Mouse (Mus musculus) urinary bladder, postnatal 14 days (tissue): Measurements from ENCODE around the gene Ddx23.
A peak's percentile ranks its signal among the peaks of the same experiment; 100 is the strongest.

ENCODE experiments used
- DNase-seq: peaks from one replicate; pipeline ENCODE4 v3.0.0; 2021; ENCODE audit warnings: low spot score

Ddx23 gene

GRCm38 (mm10) chr15:98674994-98675545 is 12.4 kb upstream of the Ddx23 start:
- DNase-seq, result no peak

GRCm38 (mm10) chr15:98674284-98674993 is 11.7 kb upstream of the Ddx23 start:
- DNase-seq, result no peak

GRCm38 (mm10) chr15:98673732-98674131 is 11.0 kb upstream of the Ddx23 start:
- no peak for DNase-seq

GRCm38 (mm10) chr15:98672592-98672991 is 9.9 kb upstream of the Ddx23 start:
- DNase-seq, result no peak

GRCm38 (mm10) chr15:98664042-98664907 is 1.6 kb upstream of the Ddx23 start:
- DNase-seq, result no peak

GRCm38 (mm10) chr15:98662198-98662566 is 512 bp downstream of the Ddx23 start:
- no peak for DNase-seq

- DNase-seq, result no peak
Measured at GRCm38 (mm10) chr15:98656982-98657751, 5.5 kb downstream of the Ddx23 start.

- DNase-seq, result no peak
Measured at GRCm38 (mm10) chr15:98652174-98652573, 10.5 kb downstream of the Ddx23 start.

GRCm38 (mm10) chr15:98651431-98651830 is 11.3 kb downstream of the Ddx23 start:
- no peak for DNase-seq

- no peak for DNase-seq
Measured at GRCm38 (mm10) chr15:98648071-98648470, 14.6 kb downstream of the Ddx23 start.

- no peak for DNase-seq
Measured at GRCm38 (mm10) chr15:98647308-98647707, 15.4 kb downstream of the Ddx23 start.

- DNase-seq, result no peak
Measured at GRCm38 (mm10) chr15:98646737-98647136, 16.0 kb downstream of the Ddx23 start.

- no peak for DNase-seq
Measured at GRCm38 (mm10) chr15:98645057-98646026, 17.4 kb downstream of the Ddx23 start.

- DNase-seq, result no peak
Measured at GRCm38 (mm10) chr15:98644406-98644805, 18.3 kb downstream of the Ddx23 start.

- no peak for DNase-seq
Measured at GRCm38 (mm10) chr15:98640157-98640556, 22.5 kb downstream of the Ddx23 start.

- DNase-seq, result no peak
Measured at GRCm38 (mm10) chr15:98637155-98637554, 25.5 kb downstream of the Ddx23 start.

- DNase-seq, result no peak
Measured at GRCm38 (mm10) chr15:98636517-98636916, 26.2 kb downstream of the Ddx23 start.

GRCm38 (mm10) chr15:98635291-98635841 is 27.3 kb downstream of the Ddx23 start:
- no peak for DNase-seq

- peak; percentile 87 for DNase-seq
Measured at GRCm38 (mm10) chr15:98634541-98635081, 28.1 kb downstream of the Ddx23 start.

- no peak for DNase-seq
Measured at GRCm38 (mm10) chr15:98633822-98634470, 28.7 kb downstream of the Ddx23 start.
